Mouse (Mus musculus) bone marrow macrophage, adult 2 months (primary cell): ENCODE results near the gene Gm10645. TPM values are rescaled to one million over a fixed set of nuclear protein-coding genes. Genes with fewer than 3 reads are reported as not detected.

Experiments used
- H3K27ac ChIP-seq: 2 replicates; pipeline ENCODE4 v1.5.1; 2012; ENCODE audit warnings: low read depth, low read length; ENCODE audit not compliant: insufficient read depth
- H3K4me1 ChIP-seq: 2 replicates; pipeline ENCODE4 v1.6.1; 2012; ENCODE audit warnings: low read length; ENCODE audit not compliant: control insufficient read depth, insufficient read depth
- H3K4me3 ChIP-seq: 2 replicates; pipeline ENCODE4 v1.5.1; 2012; ENCODE audit warnings: mild to moderate bottlenecking, low read length, moderate library complexity; ENCODE audit not compliant: insufficient read depth
- CTCF ChIP-seq: IDR thresholded peaks from 2 replicates; pipeline ENCODE4 v1.5.1; 2012; ENCODE audit warnings: low read depth, mild to moderate bottlenecking, low read length, moderate library complexity
- POLR2A ChIP-seq: IDR thresholded peaks from 2 replicates; pipeline ENCODE4 v1.6.1; 2012; ENCODE audit warnings: mild to moderate bottlenecking, low read depth, low read length, borderline replicate concordance
- polyA plus RNA-seq: library from polyadenylated mRNA; stranded (reverse); fragments of >200 nt; gene quantifications from 2 replicates; pipeline ENCODE4 v1.2.4, GENCODE M21; 2012; ENCODE audit not compliant: missing spikeins, insufficient read depth, insufficient read length

The Gm10645 gene
- polyA plus RNA-seq, 1 experiment: 0.68 TPM

DNA sequence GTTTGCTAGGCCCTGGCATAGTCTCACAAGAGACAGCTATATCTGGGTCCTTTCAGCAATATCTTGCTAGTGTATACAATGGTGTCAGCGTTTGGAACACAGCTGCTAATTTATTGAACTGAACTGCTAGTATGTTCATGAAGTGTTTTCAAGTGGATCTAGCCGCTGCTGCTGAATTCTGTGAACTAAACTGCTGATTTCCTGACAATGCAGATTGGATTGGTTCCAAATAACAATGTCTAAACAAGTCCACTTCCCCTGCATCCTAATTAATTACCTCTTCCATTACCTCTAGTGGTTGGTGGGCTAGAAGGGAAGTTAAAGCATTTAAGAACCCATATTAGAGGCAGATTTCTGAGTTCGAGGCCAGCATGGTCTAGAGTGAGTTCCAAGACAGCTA, 20.5 kb downstream of the Gm10645 start:
- no peak overlapping the region for H3K4me3 ChIP-seq
- TF ChIP-seq POLR2A: no peak
- H3K4me1 ChIP-seq: peaks cover 32% of the 10 kb centered on the region
- H3K27ac ChIP-seq: peak overlapping the region; percentile 31

DNA sequence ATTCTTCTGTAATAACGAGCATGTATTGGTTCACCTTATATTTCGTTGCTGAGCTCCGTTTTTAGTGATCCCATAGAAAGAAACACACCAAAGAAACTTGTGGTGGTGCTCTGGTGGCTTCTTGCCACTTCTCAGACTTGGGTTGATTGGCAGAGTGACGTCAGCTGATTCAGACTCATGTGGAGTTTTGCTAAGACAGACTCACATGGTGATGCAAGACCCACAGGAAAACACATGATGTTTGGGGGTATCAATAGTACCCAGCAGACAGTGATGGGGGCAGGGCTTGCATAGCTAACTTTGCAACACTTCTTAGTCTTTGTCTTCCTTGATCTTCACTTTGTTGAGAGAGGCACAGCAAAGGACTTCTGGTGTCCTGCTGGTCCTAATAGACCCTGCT, 21.4 kb downstream of the Gm10645 start:
- no peak overlapping the region for H3K4me3 ChIP-seq
- H3K4me1 ChIP-seq: peaks cover 39% of the 10 kb centered on the region
- TF ChIP-seq POLR2A (no peak), CTCF (no peak)
- peak overlapping the region; percentile 50 for H3K27ac ChIP-seq

DNA sequence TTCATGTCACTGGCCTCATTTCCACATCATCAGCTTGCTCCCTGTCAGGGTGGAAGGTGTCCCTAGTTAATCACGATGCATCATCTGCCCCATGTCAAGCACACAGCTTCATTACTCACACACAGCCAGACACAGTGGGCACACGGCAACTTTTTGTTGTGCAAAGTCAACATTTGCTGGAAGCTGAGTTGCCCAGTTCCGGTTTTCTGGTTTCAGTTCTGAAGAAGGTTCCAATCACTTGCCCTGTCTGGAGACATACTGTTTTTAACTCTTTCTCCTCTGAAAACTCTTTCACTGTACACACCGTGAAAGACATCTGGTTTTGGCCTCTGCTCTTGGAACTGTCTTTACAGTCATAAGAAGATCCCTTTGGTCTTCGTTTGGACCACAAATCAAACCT, 24.6 kb downstream of the Gm10645 start:
- Histone ChIP-seq H3K4me1 (peaks cover 42% of the 10 kb centered on the region), H3K4me3 (peak overlapping the region; percentile 26), H3K27ac (peak overlapping the region; percentile 93)
- TF ChIP-seq POLR2A (no peak), CTCF (no peak)

DNA sequence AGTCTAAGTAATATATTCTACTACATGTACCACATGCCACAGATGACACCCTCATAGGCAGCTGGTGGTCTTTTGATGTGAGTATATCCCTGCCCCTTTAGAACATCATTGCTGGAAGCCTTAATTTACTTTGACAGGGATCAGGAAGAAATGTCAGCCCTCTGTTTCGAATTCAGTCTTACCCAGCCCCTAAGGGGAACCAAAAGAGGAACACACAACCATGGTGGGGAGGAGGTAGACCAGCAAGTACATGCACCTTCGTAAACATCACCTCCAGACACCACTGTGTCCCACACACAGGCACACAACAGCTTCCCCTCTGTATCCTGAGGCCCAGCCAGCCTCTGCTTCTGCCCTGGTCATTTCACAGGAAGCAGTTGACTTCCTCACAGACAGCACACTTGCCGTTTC, 25.3 kb downstream of the Gm10645 start:
- TF ChIP-seq POLR2A (no peak), CTCF (no peak)
- H3K27ac ChIP-seq: peak overlapping the region; percentile 93
- H3K4me3 ChIP-seq: peak overlapping the region; percentile 26
- peaks cover 38% of the 10 kb centered on the region for H3K4me1 ChIP-seq

DNA sequence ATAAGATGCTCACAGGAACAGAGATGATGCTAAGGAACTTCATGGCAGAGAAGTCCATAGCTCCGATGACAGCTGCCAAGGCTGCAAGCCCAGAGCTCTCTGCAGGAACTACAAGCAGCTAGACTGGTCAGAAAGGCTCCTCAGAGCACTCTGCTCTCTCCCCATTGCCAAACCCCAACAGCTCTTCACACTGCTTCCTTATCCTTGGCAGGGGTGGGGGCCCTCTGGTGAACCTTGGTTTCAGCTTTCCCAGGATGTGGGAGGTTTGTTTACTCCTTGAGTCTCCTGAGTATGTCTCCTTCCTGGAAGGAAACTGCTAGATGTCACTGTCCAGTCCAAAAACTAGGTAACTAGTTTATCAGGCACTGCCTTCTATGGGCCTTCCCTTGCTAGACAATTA, 25.9 kb downstream of the Gm10645 start:
- TF ChIP-seq POLR2A (no peak), CTCF (no peak)
- Histone ChIP-seq H3K4me1 (peaks cover 38% of the 10 kb centered on the region), H3K27ac (peak overlapping the region; percentile 49), H3K4me3 (no peak overlapping the region)

DNA sequence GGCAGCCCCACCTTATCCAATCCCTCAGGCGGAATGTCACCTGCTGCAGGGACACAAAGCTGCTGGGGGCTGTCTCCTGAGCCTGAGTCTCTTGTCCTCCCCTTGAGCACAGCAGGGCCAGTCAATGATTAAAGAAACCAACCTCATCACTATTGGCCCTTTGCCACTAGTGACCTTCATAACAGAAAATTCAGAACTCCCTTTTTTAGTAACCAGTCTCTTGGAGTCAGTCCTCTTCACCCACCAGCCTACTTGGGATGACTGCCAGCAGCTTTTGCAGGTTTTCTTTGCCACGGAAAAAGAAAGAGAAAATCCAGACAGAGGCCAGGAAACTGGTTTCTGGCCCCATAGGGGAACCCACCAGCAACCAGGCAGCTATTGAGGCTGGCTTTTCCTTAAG, 30.9 kb downstream of the Gm10645 start:
- Histone ChIP-seq H3K4me3 (no peak overlapping the region), H3K27ac (no peak overlapping the region), H3K4me1 (peaks cover 31% of the 10 kb centered on the region)
- no peak for TF ChIP-seq CTCF
- TF ChIP-seq POLR2A: no peak

Other genes starting within 250 kb of the Gm10645 start
- gene Tbc1d9, start 818 bp downstream of the Gm10645 start, polyA plus RNA-seq: 24.3 and 27.9 TPM in 2 replicates
- 0.49 and 1.1 TPM in 2 replicates for gene Ucp1, start 124.2 kb upstream of the Gm10645 start, polyA plus RNA-seq
- 14.2 and 15.0 TPM in 2 replicates for gene Elmod2, start 166.3 kb upstream of the Gm10645 start, polyA plus RNA-seq
- not detected in 2 replicates for gene Mgat4d, start 182.3 kb upstream of the Gm10645 start, polyA plus RNA-seq
- 0.20 TPM in 1 of 2 replicates, not detected in the other for gene Clgn, start 223.7 kb upstream of the Gm10645 start, polyA plus RNA-seq